Mouse (Mus musculus): ENCODE measurements at regions not wholly inside any gene's neighbourhood (a gene's known extent, or its start where the extent isn't known, plus 50 kb on each side); places are given as distances from the start of the nearest gene placed in this dataset.
"Not testable (repeated sequence)": the region's sequence is repeated elsewhere in the genome, so short reads cannot be mapped to it uniquely, and the experiment has no call there.

- not testable (repeated sequence) for DNase-seq (ENCODE audit: low read depth, low spot score)
Observed at GRCm38 (mm10) chr1:7271466-7272110, 2463.9 kb downstream of the Gm37988 start.

- DNase-seq (ENCODE audit: low read depth, low spot score), result not testable (repeated sequence)
Observed at GRCm38 (mm10) chr1:7298921-7299685, 2491.4 kb downstream of the Gm37988 start.

- no peak for DNase-seq (ENCODE audit: low read depth, low spot score)
Observed at GRCm38 (mm10) chr1:7308952-7309617, 2501.4 kb downstream of the Gm37988 start.

GRCm38 (mm10) chr1:7312401-7312800 lies 2504.7 kb downstream of the Gm37988 start:
- not testable (repeated sequence) for DNase-seq (ENCODE audit: low read depth, low spot score)

- peak; percentile 29 for DNase-seq (ENCODE audit: low read depth, low spot score)
Observed at GRCm38 (mm10) chr1:7313468-7313867, 2505.8 kb downstream of the Gm37988 start.

GRCm38 (mm10) chr1:7318850-7319249 lies 2511.2 kb downstream of the Gm37988 start:
- no peak for DNase-seq (ENCODE audit: low read depth, low spot score)

- no peak for DNase-seq (ENCODE audit: low read depth, low spot score)
Observed at GRCm38 (mm10) chr1:7319313-7319712, 2511.6 kb downstream of the Gm37988 start.

Data from brain, adult 2 months (tissue).